Mouse (Mus musculus): Measurements from ENCODE around the gene Phlpp1. TPM values are rescaled to one million over a fixed set of nuclear protein-coding genes. Genes with fewer than 3 reads are reported as not detected.
A peak's percentile ranks its signal among the peaks of the same experiment; 100 is the strongest.

Gene Phlpp1
- polyA plus RNA-seq, 1 experiment from 2014 or later, result 1.7 TPM

DNA sequence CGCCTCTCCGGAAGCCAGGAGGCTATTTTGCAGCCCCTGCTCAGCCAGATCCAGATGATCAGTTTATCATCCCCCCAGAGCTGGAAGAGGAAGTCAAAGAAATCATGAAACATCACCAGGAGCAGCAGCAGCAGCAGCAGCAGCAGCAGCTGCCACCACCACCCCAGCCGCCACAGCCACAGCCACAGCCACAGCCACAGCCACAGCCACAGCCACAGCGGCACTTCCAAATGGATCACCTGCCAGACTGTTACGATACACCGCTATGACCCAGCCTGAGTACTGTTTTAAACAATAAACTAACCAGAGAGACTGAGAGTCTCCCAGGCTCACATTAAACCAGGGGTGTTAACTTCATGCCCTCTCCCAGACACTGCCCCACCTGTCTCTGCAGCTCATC is 221.5 kb downstream of the Phlpp1 start:
- DNase-seq (ENCODE audit: low spot score), result no peak
- Histone ChIP-seq H3K4me1 (replicated peaks; ENCODE audit: control insufficient read depth, insufficient read depth, low read length) (no peaks in the 10 kb centered on the region), H3K36me3 (ENCODE audit: control insufficient read depth, insufficient read depth, low read length) (peaks cover 3% of the 10 kb centered on the region; the same call in 1 of the 2 replicates), H3K27me3 (replicated peaks; ENCODE audit: control insufficient read depth, insufficient read depth, low read length) (no peaks in the 10 kb centered on the region), H3K4me3 (ENCODE audit: low read depth, low read length) (no peak overlapping the region), H3K4me2 (no peak overlapping the region), H3K27ac (ENCODE audit: low read depth, low read length) (no peak overlapping the region), H3K9ac (ENCODE audit: low read depth, low read length) (no peak overlapping the region), H3K9me3 (ENCODE audit: control insufficient read depth, low read length) (no peaks in the 10 kb centered on the region)
- 89% methylated on average over 6 of the region's 6 CpGs for WGBS
- ATAC-seq (replicated peaks; ENCODE audit: low FRiP score), result no peak

DNA sequence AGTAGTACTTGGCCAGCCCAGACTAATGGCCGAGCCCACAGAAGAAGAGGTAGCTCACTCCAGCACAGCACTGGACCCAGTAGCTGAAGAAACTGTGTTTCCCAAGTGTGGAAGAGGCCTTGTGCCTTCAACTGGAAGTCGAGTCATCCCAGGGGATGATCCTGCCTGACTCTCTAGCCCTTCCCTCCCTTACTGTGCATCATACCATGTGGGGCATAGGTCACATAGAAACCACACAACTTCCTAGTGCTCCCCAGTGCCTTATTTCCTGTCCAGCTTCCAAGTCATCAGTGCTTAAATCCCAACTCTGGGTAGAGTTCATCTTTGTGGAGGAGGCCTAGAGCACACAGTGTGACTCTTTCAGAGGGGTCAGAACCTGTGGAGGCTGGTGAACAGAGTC is 223.1 kb downstream of the Phlpp1 start:
- Histone ChIP-seq H3K4me2 (no peak overlapping the region), H3K4me1 (replicated peaks; ENCODE audit: control insufficient read depth, insufficient read depth, low read length) (no peaks in the 10 kb centered on the region), H3K9ac (ENCODE audit: low read depth, low read length) (no peak overlapping the region), H3K36me3 (ENCODE audit: control insufficient read depth, insufficient read depth, low read length) (peaks cover 3% of the 10 kb centered on the region; the same call in 1 of the 2 replicates), H3K27me3 (replicated peaks; ENCODE audit: control insufficient read depth, insufficient read depth, low read length) (no peaks in the 10 kb centered on the region), H3K27ac (ENCODE audit: low read depth, low read length) (no peak overlapping the region), H3K9me3 (ENCODE audit: control insufficient read depth, low read length) (no peaks in the 10 kb centered on the region), H3K4me3 (ENCODE audit: low read depth, low read length) (no peak overlapping the region)
- 66% methylated on average over 2 of the region's 2 CpGs for WGBS
- ATAC-seq (replicated peaks; ENCODE audit: low FRiP score) (no peak), DNase-seq (ENCODE audit: low spot score) (no peak)

DNA sequence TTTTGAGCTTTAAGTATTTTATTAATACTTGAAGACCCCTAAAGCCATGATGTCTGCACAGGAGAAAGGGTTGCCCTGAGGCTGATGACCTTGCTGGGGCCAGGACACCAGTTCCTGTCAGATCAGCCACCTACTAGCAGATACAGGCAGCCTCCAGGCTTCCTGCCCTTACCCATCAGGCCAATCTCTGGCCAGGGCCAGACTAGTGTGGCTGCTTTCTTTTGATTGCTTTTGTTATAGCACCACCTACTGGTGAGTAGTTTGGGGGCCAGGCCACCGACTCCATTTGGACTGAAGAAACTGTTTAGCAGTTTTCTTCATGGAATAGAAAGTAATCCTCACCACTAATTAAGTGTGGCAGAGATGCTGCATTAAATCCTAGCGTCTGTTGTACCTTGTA is 223.9 kb downstream of the Phlpp1 start:
- Histone ChIP-seq H3K27ac (ENCODE audit: low read depth, low read length) (no peak overlapping the region), H3K27me3 (replicated peaks; ENCODE audit: control insufficient read depth, insufficient read depth, low read length) (no peaks in the 10 kb centered on the region), H3K4me1 (replicated peaks; ENCODE audit: control insufficient read depth, insufficient read depth, low read length) (no peaks in the 10 kb centered on the region), H3K4me3 (ENCODE audit: low read depth, low read length) (no peak overlapping the region), H3K9ac (ENCODE audit: low read depth, low read length) (no peak overlapping the region), H3K36me3 (ENCODE audit: control insufficient read depth, insufficient read depth, low read length) (peaks cover 3% of the 10 kb centered on the region; the same call in 1 of the 2 replicates), H3K4me2 (no peak overlapping the region), H3K9me3 (ENCODE audit: control insufficient read depth, low read length) (no peaks in the 10 kb centered on the region)
- DNase-seq (ENCODE audit: low spot score), result peak; percentile 50
- WGBS, result 4% methylated on average over 2 of the region's 2 CpGs
- peak; percentile 61; the same call in 1 of the 2 replicates for ATAC-seq (replicated peaks; ENCODE audit: low FRiP score)

DNA sequence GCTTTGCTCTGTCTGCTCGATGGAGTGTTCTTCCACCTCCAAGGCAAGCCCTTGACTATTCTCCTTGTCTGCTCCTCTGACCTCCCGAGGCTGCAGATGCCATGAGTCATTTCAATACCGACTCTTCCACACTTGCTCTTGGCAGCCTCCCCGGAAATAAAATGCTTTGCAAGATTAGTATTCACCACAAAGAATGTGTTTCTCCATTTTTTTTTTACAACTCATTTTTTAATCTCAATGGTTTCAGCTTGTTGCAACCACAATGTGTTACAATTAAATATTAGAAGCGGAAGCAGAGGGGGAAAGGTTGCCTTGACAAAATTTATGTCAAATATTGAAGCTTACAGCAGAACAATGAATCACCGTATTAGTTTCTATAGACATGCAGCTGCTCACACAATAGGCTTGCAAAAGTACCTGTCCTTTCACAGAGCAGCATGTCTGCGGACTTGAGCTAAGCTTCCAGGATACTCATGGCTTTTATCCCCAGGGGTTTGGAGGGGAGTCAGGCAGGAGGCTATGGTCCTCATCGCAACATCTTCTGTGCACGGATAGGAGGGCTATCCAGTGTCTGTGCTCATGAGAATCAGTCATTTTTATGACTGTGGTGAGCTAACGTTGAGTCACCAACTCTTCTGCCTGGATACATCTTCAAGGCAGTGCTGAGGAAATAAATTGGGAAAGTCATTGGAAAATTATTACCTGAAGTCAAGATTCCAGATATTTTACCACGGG is 229.5 kb downstream of the Phlpp1 start:
- DNase-seq (ENCODE audit: low spot score), result no peak
- H3K4me3 ChIP-seq (ENCODE audit: low read depth, low read length), result no peak overlapping the region
- no peak for ATAC-seq (replicated peaks; ENCODE audit: low FRiP score)
- H3K9me3 ChIP-seq (ENCODE audit: control insufficient read depth, low read length), result no peaks in the 10 kb centered on the region
- H3K27me3 ChIP-seq (replicated peaks; ENCODE audit: control insufficient read depth, insufficient read depth, low read length), result no peaks in the 10 kb centered on the region
- WGBS, result 72% methylated on average over 11 of the region's 11 CpGs
- H3K36me3 ChIP-seq (ENCODE audit: control insufficient read depth, insufficient read depth, low read length), result no peaks in the 10 kb centered on the region
- no peak overlapping the region for H3K27ac ChIP-seq (ENCODE audit: low read depth, low read length)
- no peaks in the 10 kb centered on the region for H3K4me1 ChIP-seq (replicated peaks; ENCODE audit: control insufficient read depth, insufficient read depth, low read length)
- H3K9ac ChIP-seq (ENCODE audit: low read depth, low read length), result no peak overlapping the region
- H3K4me2 ChIP-seq, result no peak overlapping the region

DNA sequence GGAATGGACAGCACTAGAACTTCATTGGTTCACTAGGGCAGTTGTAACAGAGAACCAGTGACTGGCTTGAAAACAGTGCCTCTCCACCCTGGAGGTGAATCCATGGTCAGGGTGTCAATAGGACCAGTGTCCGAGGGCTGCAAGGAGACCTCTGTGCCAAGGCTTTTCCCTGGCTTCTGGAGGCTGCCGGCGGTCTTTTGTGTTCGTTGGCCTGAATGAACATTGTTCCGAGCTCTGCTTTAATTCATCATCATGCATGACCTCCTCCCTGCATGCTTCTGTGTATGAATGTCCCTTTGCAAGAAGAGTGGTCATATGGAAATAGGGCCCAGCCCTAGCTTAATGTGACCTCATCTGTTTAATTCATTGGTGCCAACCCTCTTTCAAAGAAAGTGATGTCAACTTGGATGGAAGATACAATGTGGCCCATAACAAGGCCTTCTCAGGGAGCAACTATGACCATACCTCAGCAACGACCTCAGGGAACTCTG is 231.5 kb downstream of the Phlpp1 start:
- Histone ChIP-seq H3K4me2 (no peak overlapping the region), H3K9ac (ENCODE audit: low read depth, low read length) (no peak overlapping the region), H3K9me3 (ENCODE audit: control insufficient read depth, low read length) (no peaks in the 10 kb centered on the region), H3K27ac (ENCODE audit: low read depth, low read length) (no peak overlapping the region), H3K36me3 (ENCODE audit: control insufficient read depth, insufficient read depth, low read length) (no peaks in the 10 kb centered on the region), H3K27me3 (replicated peaks; ENCODE audit: control insufficient read depth, insufficient read depth, low read length) (no peaks in the 10 kb centered on the region), H3K4me1 (replicated peaks; ENCODE audit: control insufficient read depth, insufficient read depth, low read length) (no peaks in the 10 kb centered on the region), H3K4me3 (ENCODE audit: low read depth, low read length) (no peak overlapping the region)
- ATAC-seq (replicated peaks; ENCODE audit: low FRiP score) (no peak), DNase-seq (ENCODE audit: low spot score) (peak; percentile 17)
- 90% methylated on average over 6 of the region's 6 CpGs for WGBS

DNA sequence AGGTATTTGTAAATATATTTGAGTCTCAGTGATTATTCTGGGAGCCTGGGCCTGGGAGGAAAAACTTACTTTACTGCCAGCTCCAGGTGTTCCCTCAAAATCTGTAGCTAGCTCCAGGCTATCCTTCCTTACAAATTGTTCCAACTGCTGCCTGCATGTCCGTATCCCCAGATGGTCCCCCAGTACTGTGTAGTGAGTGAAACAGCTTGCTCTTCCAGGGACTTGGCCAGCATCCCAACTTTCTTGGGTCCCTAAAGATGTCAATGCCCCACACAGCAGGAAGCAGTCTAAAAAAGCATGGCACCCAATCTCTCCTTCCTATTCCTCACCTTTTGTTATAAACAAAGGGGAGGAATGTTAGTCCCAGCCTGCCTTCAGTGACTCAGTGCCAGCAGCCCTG is 235.3 kb downstream of the Phlpp1 start:
- DNase-seq (ENCODE audit: low spot score) (no peak), ATAC-seq (replicated peaks; ENCODE audit: low FRiP score) (no peak)
- Histone ChIP-seq H3K9me3 (ENCODE audit: control insufficient read depth, low read length) (no peaks in the 10 kb centered on the region), H3K27ac (ENCODE audit: low read depth, low read length) (no peak overlapping the region), H3K36me3 (ENCODE audit: control insufficient read depth, insufficient read depth, low read length) (no peaks in the 10 kb centered on the region), H3K9ac (ENCODE audit: low read depth, low read length) (no peak overlapping the region), H3K4me2 (no peak overlapping the region), H3K27me3 (replicated peaks; ENCODE audit: control insufficient read depth, insufficient read depth, low read length) (no peaks in the 10 kb centered on the region), H3K4me3 (ENCODE audit: low read depth, low read length) (no peak overlapping the region), H3K4me1 (replicated peaks; ENCODE audit: control insufficient read depth, insufficient read depth, low read length) (no peaks in the 10 kb centered on the region)
- WGBS, result 71% methylated on average over 1 of the region's 1 CpGs

DNA sequence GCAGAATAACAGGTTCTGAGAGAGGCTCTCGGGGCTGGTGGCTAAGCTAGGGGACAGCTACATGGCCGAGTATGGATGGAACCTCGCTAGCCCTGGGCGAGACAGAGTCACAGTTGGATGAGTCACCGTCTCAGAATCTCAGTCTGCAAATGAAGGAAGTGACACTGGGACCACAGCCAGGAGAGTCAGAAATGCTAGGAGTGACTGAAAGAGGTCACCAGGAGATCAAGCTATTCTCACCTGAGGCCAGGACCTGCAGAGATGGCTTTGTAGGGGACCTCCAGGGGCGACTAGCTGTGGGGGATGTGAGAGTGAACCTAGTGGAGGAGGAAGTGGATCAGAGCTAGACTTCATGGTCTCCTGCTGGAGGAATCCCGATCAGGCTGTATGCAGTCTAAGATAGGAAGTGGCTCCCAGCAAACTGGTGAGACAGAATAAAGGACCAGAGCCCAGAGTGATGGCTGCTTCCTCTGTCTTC is 236.4 kb downstream of the Phlpp1 start:
- DNase-seq (ENCODE audit: low spot score) (no peak), ATAC-seq (replicated peaks; ENCODE audit: low FRiP score) (no peak)
- Histone ChIP-seq H3K4me1 (replicated peaks; ENCODE audit: control insufficient read depth, insufficient read depth, low read length) (no peaks in the 10 kb centered on the region), H3K27me3 (replicated peaks; ENCODE audit: control insufficient read depth, insufficient read depth, low read length) (no peaks in the 10 kb centered on the region), H3K9me3 (ENCODE audit: control insufficient read depth, low read length) (no peaks in the 10 kb centered on the region), H3K36me3 (ENCODE audit: control insufficient read depth, insufficient read depth, low read length) (no peaks in the 10 kb centered on the region), H3K27ac (ENCODE audit: low read depth, low read length) (no peak overlapping the region), H3K4me3 (ENCODE audit: low read depth, low read length) (no peak overlapping the region), H3K4me2 (no peak overlapping the region), H3K9ac (ENCODE audit: low read depth, low read length) (no peak overlapping the region)
- WGBS, result 41% methylated on average over 7 of the region's 7 CpGs

DNA sequence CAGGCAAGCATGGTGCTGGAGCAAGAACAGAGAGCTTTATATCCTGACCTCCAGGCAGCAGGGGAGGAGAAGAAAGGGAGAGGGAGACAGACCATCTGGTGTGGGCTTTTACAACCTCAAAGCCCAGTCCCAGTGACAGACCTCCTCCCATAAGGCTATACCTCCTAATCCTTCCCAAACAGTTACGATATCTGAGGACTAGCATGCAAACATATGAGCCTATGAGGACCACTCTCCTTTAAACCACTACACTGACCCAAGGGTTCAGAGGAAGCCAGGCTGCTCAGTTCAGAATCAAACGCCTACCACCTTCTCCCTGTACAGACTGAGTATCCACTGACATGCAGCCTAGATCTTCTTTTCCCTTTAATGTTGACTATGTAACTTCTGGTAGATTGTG is 239.3 kb downstream of the Phlpp1 start:
- no peaks in the 10 kb centered on the region for H3K9me3 ChIP-seq (ENCODE audit: control insufficient read depth, low read length)
- H3K27ac ChIP-seq (ENCODE audit: low read depth, low read length), result no peak overlapping the region
- no peaks in the 10 kb centered on the region for H3K36me3 ChIP-seq (ENCODE audit: control insufficient read depth, insufficient read depth, low read length)
- ATAC-seq (replicated peaks; ENCODE audit: low FRiP score) (no peak), DNase-seq (ENCODE audit: low spot score) (no peak)
- WGBS, result 81% methylated on average over 2 of the region's 2 CpGs
- no peak overlapping the region for H3K4me3 ChIP-seq (ENCODE audit: low read depth, low read length)
- H3K27me3 ChIP-seq (replicated peaks; ENCODE audit: control insufficient read depth, insufficient read depth, low read length), result no peaks in the 10 kb centered on the region
- no peaks in the 10 kb centered on the region for H3K4me1 ChIP-seq (replicated peaks; ENCODE audit: control insufficient read depth, insufficient read depth, low read length)
- no peak overlapping the region for H3K4me2 ChIP-seq
- H3K9ac ChIP-seq (ENCODE audit: low read depth, low read length), result no peak overlapping the region

All from liver, embryonic 11.5 days (tissue).